Mouse (Mus musculus) MEL-GATA-1-ER (cell line): ENCODE measurements around the gene Trp53bp2.

Experiments used
- DNase-seq: peaks from one replicate; pipeline ENCODE4 v3.0.0-alpha.2; 2012; ENCODE audit warnings: low read depth; ENCODE audit errors: extremely low read depth

The Trp53bp2 gene

GRCm38 (mm10) chr1:182500224-182500623 is 91.3 kb downstream of the Trp53bp2 start:
- DNase-seq: no peak

DNA sequence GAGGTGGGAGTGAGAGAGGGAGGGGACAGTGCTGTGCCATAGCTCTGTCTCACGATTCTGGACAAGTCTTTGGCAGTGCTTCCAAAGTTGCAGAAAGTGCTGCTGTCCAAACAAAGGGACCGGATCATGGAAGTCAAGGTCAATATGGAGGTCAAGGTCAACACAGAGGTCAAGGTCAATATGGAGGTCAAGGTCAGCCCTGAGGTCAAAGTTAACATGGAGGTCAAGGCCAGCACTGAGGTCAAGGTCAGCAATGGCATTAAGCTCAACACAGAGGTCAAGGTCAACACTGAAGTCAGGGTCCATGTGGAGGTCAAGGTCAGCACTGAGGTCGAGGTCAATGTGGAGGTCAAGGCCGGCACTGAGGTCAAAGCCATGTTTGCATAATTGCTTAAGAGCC is 91.9 kb downstream of the Trp53bp2 start:
- DNase-seq: no peak

DNA sequence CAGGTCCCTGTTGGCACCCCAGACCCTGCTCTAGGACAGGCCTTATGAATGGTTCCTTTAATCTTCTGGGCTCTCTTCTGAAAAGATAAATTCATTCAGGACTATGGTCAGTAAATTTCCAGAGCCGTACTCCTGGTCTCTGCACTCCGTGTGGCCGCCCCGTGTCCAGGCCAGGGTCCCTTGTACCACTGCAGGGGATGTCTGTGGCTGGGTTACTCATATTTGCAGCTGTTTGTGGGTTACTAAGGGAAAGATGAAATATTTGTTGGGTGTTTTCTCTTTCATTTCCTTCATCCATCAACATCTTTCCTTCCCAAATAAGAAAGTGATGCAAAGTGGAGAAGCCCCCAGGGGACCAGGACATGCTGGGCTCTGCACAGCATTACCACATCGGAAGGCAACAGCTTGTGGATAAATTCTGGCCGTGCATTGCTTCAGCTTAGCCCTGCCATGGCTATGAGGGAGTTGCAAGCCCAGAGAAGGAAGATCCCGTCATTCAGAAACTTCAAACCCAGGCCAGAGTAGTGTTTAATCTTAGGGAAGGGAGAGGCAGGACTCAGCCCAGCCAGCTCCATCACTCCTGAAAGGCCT is 92.9 kb downstream of the Trp53bp2 start:
- DNase-seq: no peak

- DNase-seq: no peak
Measured at GRCm38 (mm10) chr1:182502491-182503050, 93.6 kb downstream of the Trp53bp2 start.

- no peak for DNase-seq
Measured at GRCm38 (mm10) chr1:182503206-182503900, 94.4 kb downstream of the Trp53bp2 start.

DNA sequence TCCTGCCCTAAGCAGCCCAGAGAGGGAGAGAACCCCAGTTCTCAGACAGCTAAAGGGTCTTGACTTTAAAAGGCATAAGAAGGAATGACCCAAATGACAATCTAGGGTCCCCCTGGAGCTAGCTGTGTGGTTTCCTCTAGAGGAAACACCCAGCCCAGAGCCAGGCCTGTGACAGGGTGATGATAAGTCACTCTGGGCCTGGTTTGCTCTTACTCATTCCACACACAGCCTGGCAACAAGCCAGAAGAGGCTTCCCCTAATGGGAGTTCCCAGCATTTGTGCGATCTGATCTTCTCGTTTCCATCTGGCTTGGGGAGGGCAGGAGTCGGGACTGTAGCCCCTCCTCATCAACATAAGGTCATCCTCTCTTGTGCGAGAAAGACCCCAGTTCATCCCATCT is 95.3 kb downstream of the Trp53bp2 start:
- peak; percentile 94 for DNase-seq

GRCm38 (mm10) chr1:182505291-182505690 is 96.3 kb downstream of the Trp53bp2 start:
- no peak for DNase-seq

- peak; percentile 87 for DNase-seq
Measured at GRCm38 (mm10) chr1:182506229-182506986, 97.4 kb downstream of the Trp53bp2 start.

- no peak for DNase-seq
Measured at GRCm38 (mm10) chr1:182509110-182509797, 100.3 kb downstream of the Trp53bp2 start.

- DNase-seq: no peak
Measured at GRCm38 (mm10) chr1:182511073-182511472, 102.1 kb downstream of the Trp53bp2 start.

GRCm38 (mm10) chr1:182511778-182512177 is 102.8 kb downstream of the Trp53bp2 start:
- no peak for DNase-seq
